Mouse (Mus musculus): ENCODE results near the gene Spata25. TPM values are rescaled to one million over a fixed set of nuclear protein-coding genes. Genes with fewer than 3 reads are reported as not detected.
A peak's percentile ranks its signal among the peaks of the same experiment; 100 is the strongest.
"Not testable (repeated sequence)": the region's sequence is repeated elsewhere in the genome, so short reads cannot be mapped to it uniquely, and the experiment has no call there.

Gene Spata25
- 0.25 and 0.30 TPM in 2 replicates for polyA plus RNA-seq (2012; rRNA removed)

DNA sequence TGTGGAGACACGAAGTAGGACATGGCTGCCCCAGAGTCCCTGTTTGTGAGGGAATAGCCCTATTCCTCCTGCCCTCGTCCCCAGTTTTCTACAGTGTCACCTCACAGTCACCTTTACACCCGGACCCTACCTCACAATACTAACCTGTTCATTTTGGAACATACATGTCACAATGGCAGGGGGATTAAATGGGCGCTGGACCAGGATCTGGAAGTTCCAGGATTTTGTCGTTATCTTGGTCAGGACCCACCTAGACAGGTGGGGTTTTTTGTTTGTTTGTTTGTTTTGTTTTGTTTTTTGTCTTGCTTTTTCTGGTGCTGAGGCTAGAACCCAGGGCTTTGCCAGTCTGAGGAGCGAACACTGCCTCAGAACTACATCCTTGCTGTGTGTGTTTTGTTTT lies at the start of gene Spata25:
Spata25 (minus strand) TSS at position 101 of the 400 bp plus-strand sequence.
- Histone ChIP-seq H3K27me3 (ENCODE audit: control insufficient read depth, insufficient read depth, low read length) (no peaks in the 10 kb centered on the region), H3K4me1 (ENCODE audit: control insufficient read depth, insufficient read depth, low read length) (peaks cover 14% of the 10 kb centered on the region), H3K4me3 (replicated peaks; ENCODE audit: insufficient read depth, low read depth, low read length) (no peak within 1 kb of the TSS), H3K27ac (ENCODE audit: insufficient read depth, low read length) (no peak within 1 kb of the TSS)
- DNase-seq, result no peak
- 87% methylated on average over 6 of the region's 6 CpGs for WGBS
- TF ChIP-seq CTCF (IDR thresholded peaks at IDR 0.05; ENCODE audit: borderline replicate concordance, insufficient read depth, low read depth, low read length) (no peak), POLR2A (IDR thresholded peaks at IDR 0.05; ENCODE audit: borderline replicate concordance, insufficient read depth, low read length) (no peak)

DNA sequence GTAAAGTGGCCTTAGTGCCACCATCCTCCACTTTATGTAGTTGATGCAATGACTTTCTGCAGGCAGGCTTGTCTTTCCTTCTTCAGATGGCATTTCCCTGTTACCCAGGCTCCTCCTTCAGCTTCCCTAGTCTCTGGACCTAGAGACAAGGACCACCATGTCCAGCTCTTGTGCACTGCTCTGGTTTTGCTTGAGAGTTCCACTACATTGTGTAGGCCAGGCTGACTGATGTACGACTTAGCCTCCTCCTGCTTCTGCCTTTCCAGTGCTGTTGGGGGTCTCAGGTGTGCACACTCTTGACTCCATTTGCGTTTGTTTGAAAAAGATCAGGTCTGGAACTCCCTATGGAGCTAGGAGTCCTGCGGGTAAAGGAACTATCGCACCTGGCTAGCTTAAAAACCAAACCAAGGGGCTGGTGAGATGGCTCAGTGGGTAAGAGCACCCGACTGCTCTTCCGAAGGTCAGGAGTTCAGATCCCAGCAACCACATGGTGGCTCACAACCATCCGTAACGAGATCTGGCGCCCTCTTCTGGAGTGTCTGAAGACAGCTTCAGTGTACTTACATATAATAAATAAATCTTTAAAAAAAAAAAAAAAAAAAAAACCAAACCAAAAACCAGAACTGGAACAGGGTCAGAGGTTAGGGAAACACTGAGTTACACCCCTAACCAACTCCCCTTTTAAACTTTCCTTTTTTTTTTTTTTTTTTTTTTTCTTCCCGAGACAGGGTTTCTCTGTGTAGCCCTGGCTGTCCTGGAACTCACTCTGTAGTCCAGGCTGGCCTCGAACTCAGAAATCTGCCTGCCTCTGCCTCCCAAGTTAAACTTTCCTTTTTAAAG lies 49.3 kb upstream of the Spata25 start:
- 70% methylated on average over 11 of the region's 11 CpGs for WGBS
- H3K4me1 ChIP-seq (ENCODE audit: control insufficient read depth, insufficient read depth, low read length); H3K4me3 ChIP-seq (replicated peaks; ENCODE audit: insufficient read depth, low read depth, low read length); H3K27me3 ChIP-seq (ENCODE audit: control insufficient read depth, insufficient read depth, low read length); H3K27ac ChIP-seq (ENCODE audit: insufficient read depth, low read length): not testable (repeated sequence)
- peak in 1 of 2 experiments; percentile 20 for DNase-seq

DNA sequence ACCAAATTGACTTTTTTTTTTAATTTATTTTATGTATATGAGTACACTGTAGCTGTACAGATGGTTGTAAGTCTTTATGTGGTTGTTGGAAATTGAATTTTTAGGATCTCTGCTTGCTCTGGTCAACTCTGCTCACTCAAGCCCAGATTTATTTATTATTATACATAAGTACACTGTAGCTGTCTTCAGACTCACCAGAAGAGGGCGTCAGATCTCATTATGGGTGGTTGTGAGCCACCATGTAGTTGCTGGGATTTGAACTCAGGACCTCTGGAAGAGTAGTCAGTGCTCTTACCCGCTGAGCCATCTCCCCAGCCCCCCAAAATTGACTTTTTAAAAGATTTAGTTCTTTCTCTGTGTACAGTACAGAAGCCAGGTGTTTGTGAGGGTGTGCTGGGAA lies 47.3 kb upstream of the Spata25 start:
- 45% methylated on average over 2 of the region's 2 CpGs for WGBS
- not testable (repeated sequence) for H3K27me3 ChIP-seq (ENCODE audit: control insufficient read depth, insufficient read depth, low read length); H3K4me3 ChIP-seq (replicated peaks; ENCODE audit: insufficient read depth, low read depth, low read length); DNase-seq; H3K4me1 ChIP-seq (ENCODE audit: control insufficient read depth, insufficient read depth, low read length); H3K27ac ChIP-seq (ENCODE audit: insufficient read depth, low read length)

DNA sequence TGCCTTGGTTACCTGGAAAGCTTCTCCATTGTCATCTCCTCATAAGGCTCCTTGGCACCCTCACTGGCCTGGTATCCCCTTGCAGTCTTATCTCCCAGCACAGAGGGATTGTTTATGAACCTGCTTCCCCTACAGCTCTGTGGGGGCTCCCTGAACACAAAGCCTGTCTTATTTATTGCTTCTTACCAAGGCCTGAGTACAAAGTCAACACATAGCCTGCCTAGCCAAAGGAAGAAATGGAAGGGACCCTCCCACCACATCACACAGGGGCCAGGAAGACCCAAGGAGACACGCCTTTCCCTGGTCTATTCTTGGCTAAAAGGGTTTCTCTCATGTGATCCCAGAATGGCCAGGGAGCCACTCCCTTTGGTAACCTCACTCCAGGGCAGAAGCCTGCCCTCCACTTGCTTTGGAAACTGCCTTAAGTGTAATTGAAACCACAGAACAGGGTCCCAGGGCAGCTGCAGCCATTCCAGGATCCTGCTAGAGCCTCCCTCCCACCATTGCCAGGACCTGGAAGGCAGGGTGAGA lies 46.0 kb upstream of the Spata25 start:
- no peak for DNase-seq
- H3K27ac ChIP-seq (ENCODE audit: insufficient read depth, low read length), result peak overlapping the region; percentile 11; the same call in 1 of the 2 replicates
- no peaks in the 10 kb centered on the region for H3K27me3 ChIP-seq (ENCODE audit: control insufficient read depth, insufficient read depth, low read length)
- 39% methylated on average over 1 of the region's 1 CpGs for WGBS
- TF ChIP-seq POLR2A (IDR thresholded peaks at IDR 0.05; ENCODE audit: borderline replicate concordance, insufficient read depth, low read length) (no peak), CTCF (IDR thresholded peaks at IDR 0.05; ENCODE audit: borderline replicate concordance, insufficient read depth, low read depth, low read length) (no peak)
- H3K4me1 ChIP-seq (ENCODE audit: control insufficient read depth, insufficient read depth, low read length), result no peaks in the 10 kb centered on the region
- no peak overlapping the region for H3K4me3 ChIP-seq (replicated peaks; ENCODE audit: insufficient read depth, low read depth, low read length)

GRCm38 (mm10) chr2:164873621-164874020 lies 45.3 kb upstream of the Spata25 start:
- no peak for DNase-seq
- H3K4me1 ChIP-seq (ENCODE audit: control insufficient read depth, insufficient read depth, low read length), result no peaks in the 10 kb centered on the region
- TF ChIP-seq POLR2A (IDR thresholded peaks at IDR 0.05; ENCODE audit: borderline replicate concordance, insufficient read depth, low read length) (no peak), CTCF (IDR thresholded peaks at IDR 0.05; ENCODE audit: borderline replicate concordance, insufficient read depth, low read depth, low read length) (no peak)
- no peaks in the 10 kb centered on the region for H3K27me3 ChIP-seq (ENCODE audit: control insufficient read depth, insufficient read depth, low read length)
- 64% methylated on average over 3 of the region's 3 CpGs for whole genome bisulfite sequencing
- H3K4me3 ChIP-seq (replicated peaks; ENCODE audit: insufficient read depth, low read depth, low read length), result no peak overlapping the region
- no peak overlapping the region for H3K27ac ChIP-seq (ENCODE audit: insufficient read depth, low read length)

DNA sequence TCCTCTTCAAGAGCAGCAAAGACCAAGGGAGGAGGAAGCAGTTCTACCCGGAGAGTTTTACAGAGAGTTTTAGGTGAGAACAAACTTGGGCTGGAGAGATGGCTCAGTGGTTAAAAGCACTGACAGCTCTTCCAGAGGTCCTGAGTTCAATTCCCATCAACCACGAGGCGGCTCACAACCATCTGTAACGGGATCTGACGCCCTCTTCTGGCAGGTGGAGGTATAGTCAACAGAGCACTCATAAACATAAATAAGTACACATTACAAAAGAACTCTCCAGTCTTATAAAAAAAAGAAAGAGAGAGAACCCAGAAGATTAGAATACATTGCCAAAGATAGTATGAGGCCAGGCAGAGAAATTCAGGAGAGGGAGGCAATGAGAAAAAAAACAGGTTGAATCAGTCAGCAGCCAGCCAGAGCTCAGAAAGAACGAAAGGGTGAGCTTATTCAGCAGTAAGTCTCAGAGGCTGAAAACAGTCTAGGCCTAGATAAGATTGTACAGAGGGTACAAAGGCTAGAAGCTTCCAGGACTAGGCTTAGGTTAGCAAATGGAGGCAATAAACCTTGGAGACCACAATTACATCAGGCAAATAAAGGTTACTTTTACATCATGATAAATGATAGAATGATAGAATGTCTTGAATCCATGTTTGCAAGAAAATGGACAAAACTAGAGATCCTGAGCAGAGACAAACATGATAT lies 43.4 kb upstream of the Spata25 start:
- TF ChIP-seq CTCF (IDR thresholded peaks at IDR 0.05; ENCODE audit: borderline replicate concordance, insufficient read depth, low read depth, low read length), result no peak
- no peak for TF ChIP-seq POLR2A (IDR thresholded peaks at IDR 0.05; ENCODE audit: borderline replicate concordance, insufficient read depth, low read length)
- 51% methylated on average over 6 of the region's 6 CpGs for WGBS
- Histone ChIP-seq H3K4me1 (ENCODE audit: control insufficient read depth, insufficient read depth, low read length) (no peaks in the 10 kb centered on the region), H3K27me3 (ENCODE audit: control insufficient read depth, insufficient read depth, low read length) (no peaks in the 10 kb centered on the region), H3K4me3 (replicated peaks; ENCODE audit: insufficient read depth, low read depth, low read length) (no peak overlapping the region), H3K27ac (ENCODE audit: insufficient read depth, low read length) (no peak overlapping the region)
- DNase-seq, result no peak

GRCm38 (mm10) chr2:164868491-164868890 lies 40.2 kb upstream of the Spata25 start:
- TF ChIP-seq CTCF (IDR thresholded peaks at IDR 0.05; ENCODE audit: borderline replicate concordance, insufficient read depth, low read depth, low read length) (no peak), POLR2A (IDR thresholded peaks at IDR 0.05; ENCODE audit: borderline replicate concordance, insufficient read depth, low read length) (no peak)
- Histone ChIP-seq H3K27ac (ENCODE audit: insufficient read depth, low read length) (no peak overlapping the region), H3K27me3 (ENCODE audit: control insufficient read depth, insufficient read depth, low read length) (no peaks in the 10 kb centered on the region), H3K4me3 (replicated peaks; ENCODE audit: insufficient read depth, low read depth, low read length) (no peak overlapping the region), H3K4me1 (ENCODE audit: control insufficient read depth, insufficient read depth, low read length) (no peaks in the 10 kb centered on the region)
- WGBS, result 83% methylated on average over 7 of the region's 7 CpGs
- DNase-seq, result no peak

- no peak for DNase-seq
- Histone ChIP-seq H3K27ac (ENCODE audit: insufficient read depth, low read length) (no peak overlapping the region), H3K4me3 (replicated peaks; ENCODE audit: insufficient read depth, low read depth, low read length) (no peak overlapping the region), H3K4me1 (ENCODE audit: control insufficient read depth, insufficient read depth, low read length) (no peaks in the 10 kb centered on the region), H3K27me3 (ENCODE audit: control insufficient read depth, insufficient read depth, low read length) (no peaks in the 10 kb centered on the region)
- 93% methylated on average over 7 of the region's 7 CpGs for WGBS
- TF ChIP-seq CTCF (IDR thresholded peaks at IDR 0.05; ENCODE audit: borderline replicate concordance, insufficient read depth, low read depth, low read length) (peak; percentile 53; the same call in 1 of the 2 replicates), POLR2A (IDR thresholded peaks at IDR 0.05; ENCODE audit: borderline replicate concordance, insufficient read depth, low read length) (no peak)
Observed at GRCm38 (mm10) chr2:164867566-164867965, 39.2 kb upstream of the Spata25 start.

Data from cerebellum, adult 2 months (tissue).